Mouse (Mus musculus): ENCODE data around the gene Sp1. TPM values are rescaled to one million over a fixed set of nuclear protein-coding genes. Genes with fewer than 3 reads are reported as not detected.

Gene Sp1
- polyA plus RNA-seq, 1 experiment = 18.5 TPM

GRCm38 (mm10) chr15:102474520-102474919 lies 68.6 kb downstream of the Sp1 start:
- H3K4me1 ChIP-seq (ENCODE audit: control insufficient read depth, insufficient read depth, low read length) = no peaks in the 10 kb centered on the region
- H3K4me3 ChIP-seq (ENCODE audit: control insufficient read depth, low read depth, low read length) = no peak overlapping the region
- peaks cover 2% of the 10 kb centered on the region for H3K36me3 ChIP-seq (ENCODE audit: control insufficient read depth, insufficient read depth, low read length)
- TF ChIP-seq CTCF (IDR thresholded peaks at IDR 0.05; ENCODE audit: control insufficient read depth, insufficient read depth, insufficient replicate concordance, low read depth, low read length) (no peak), POLR2A (IDR thresholded peaks at IDR 0.05; ENCODE audit: control insufficient read depth, low read depth, low read length) (no peak)
- no peak overlapping the region for H3K27ac ChIP-seq (ENCODE audit: control insufficient read depth, insufficient read depth, low read depth, low read length)
- no peaks in the 10 kb centered on the region for H3K27me3 ChIP-seq (ENCODE audit: control insufficient read depth, insufficient read depth, low read length)

GRCm38 (mm10) chr15:102483136-102483535 lies 77.2 kb downstream of the Sp1 start:
- no peak overlapping the region for H3K27ac ChIP-seq (ENCODE audit: control insufficient read depth, insufficient read depth, low read depth, low read length)
- TF ChIP-seq CTCF (IDR thresholded peaks at IDR 0.05; ENCODE audit: control insufficient read depth, insufficient read depth, insufficient replicate concordance, low read depth, low read length) = no peak
- no peak for TF ChIP-seq POLR2A (IDR thresholded peaks at IDR 0.05; ENCODE audit: control insufficient read depth, low read depth, low read length)
- no peak overlapping the region for H3K4me3 ChIP-seq (ENCODE audit: control insufficient read depth, low read depth, low read length)
- H3K4me1 ChIP-seq (ENCODE audit: control insufficient read depth, insufficient read depth, low read length) = no peaks in the 10 kb centered on the region
- H3K36me3 ChIP-seq (ENCODE audit: control insufficient read depth, insufficient read depth, low read length) = peaks cover 4% of the 10 kb centered on the region
- H3K27me3 ChIP-seq (ENCODE audit: control insufficient read depth, insufficient read depth, low read length) = no peaks in the 10 kb centered on the region

GRCm38 (mm10) chr15:102485853-102486252 lies 79.9 kb downstream of the Sp1 start:
- TF ChIP-seq POLR2A (IDR thresholded peaks at IDR 0.05; ENCODE audit: control insufficient read depth, low read depth, low read length) (no peak), CTCF (IDR thresholded peaks at IDR 0.05; ENCODE audit: control insufficient read depth, insufficient read depth, insufficient replicate concordance, low read depth, low read length) (no peak)
- H3K4me1 ChIP-seq (ENCODE audit: control insufficient read depth, insufficient read depth, low read length) = no peaks in the 10 kb centered on the region
- H3K27ac ChIP-seq (ENCODE audit: control insufficient read depth, insufficient read depth, low read depth, low read length) = no peak overlapping the region
- peaks cover 6% of the 10 kb centered on the region for H3K36me3 ChIP-seq (ENCODE audit: control insufficient read depth, insufficient read depth, low read length)
- peak overlapping the region; percentile 51 for H3K4me3 ChIP-seq (ENCODE audit: control insufficient read depth, low read depth, low read length)
- H3K27me3 ChIP-seq (ENCODE audit: control insufficient read depth, insufficient read depth, low read length) = no peaks in the 10 kb centered on the region

Other genes starting within 250 kb of the Sp1 start
- 9.9 and 11.3 TPM in 2 replicates for gene Zfp740, start 202.9 kb upstream of the Sp1 start, polyA plus RNA-seq (2012; rRNA removed)
- gene Csad, start 201.4 kb upstream of the Sp1 start, polyA plus RNA-seq (2012; rRNA removed) = 23.1 and 27.3 TPM in 2 replicates
- gene Itgb7, start 174.2 kb upstream of the Sp1 start, polyA plus RNA-seq (2012; rRNA removed) = 0.17 and 0.23 TPM in 2 replicates
- 2.6 and 3.9 TPM in 2 replicates for gene Rarg, start 148.6 kb upstream of the Sp1 start, polyA plus RNA-seq (2012; rRNA removed)
- 0.08 and 0.10 TPM in 2 replicates for gene Gm9918, start 135.6 kb upstream of the Sp1 start, polyA plus RNA-seq (2012; rRNA removed)
- gene Mfsd5, start 126.7 kb upstream of the Sp1 start, polyA plus RNA-seq (2012; rRNA removed) = 12.1 and 14.3 TPM in 2 replicates
- 41.4 and 45.3 TPM in 2 replicates for gene Espl1, start 109.9 kb upstream of the Sp1 start, polyA plus RNA-seq (2012; rRNA removed)
- 296 and 331 TPM in 2 replicates for gene Pfdn5, start 80.0 kb upstream of the Sp1 start, polyA plus RNA-seq (2012; rRNA removed)
- gene Myg1, start 74.4 kb upstream of the Sp1 start, polyA plus RNA-seq (2012; rRNA removed) = 30.3 and 34.3 TPM in 2 replicates
- gene Aaas, start 55.4 kb upstream of the Sp1 start, polyA plus RNA-seq (2012; rRNA removed) = 41.5 and 43.5 TPM in 2 replicates
- gene Sp7, start 39.0 kb upstream of the Sp1 start, polyA plus RNA-seq (2012; rRNA removed) = 0.06 TPM in 1 of 2 replicates, not detected in the other
- gene Amhr2, start 39.2 kb downstream of the Sp1 start, polyA plus RNA-seq (2012; rRNA removed) = 131 and 168 TPM in 2 replicates
- 18.5 and 19.7 TPM in 2 replicates for gene Prr13, start 52.9 kb downstream of the Sp1 start, polyA plus RNA-seq (2012; rRNA removed)
- gene Pcbp2, start 64.4 kb downstream of the Sp1 start, polyA plus RNA-seq (2012; rRNA removed) = 1,040 and 1,129 TPM in 2 replicates
- gene Gm10337, start 97.6 kb downstream of the Sp1 start, polyA plus RNA-seq (2012; rRNA removed) = not detected in 2 replicates
- 7.0 and 7.8 TPM in 2 replicates for gene Map3k12, start 110.9 kb downstream of the Sp1 start, polyA plus RNA-seq (2012; rRNA removed)
- 335 and 372 TPM in 2 replicates for gene Tarbp2, start 112.0 kb downstream of the Sp1 start, polyA plus RNA-seq (2012; rRNA removed)
- gene Npff, start 118.8 kb downstream of the Sp1 start, polyA plus RNA-seq (2012; rRNA removed) = 0.67 and 0.77 TPM in 2 replicates
- gene Gm28047, start 218.9 kb downstream of the Sp1 start, polyA plus RNA-seq (2012; rRNA removed) = 0.68 TPM in 1 of 2 replicates, not detected in the other
- 33.9 and 42.9 TPM in 2 replicates for gene Atf7, start 219.3 kb downstream of the Sp1 start, polyA plus RNA-seq (2012; rRNA removed)

Measured in testis, adult 2 months (tissue).